ENCODE assay signal across 8 mouse cellular contexts in the genomic region with DNA sequence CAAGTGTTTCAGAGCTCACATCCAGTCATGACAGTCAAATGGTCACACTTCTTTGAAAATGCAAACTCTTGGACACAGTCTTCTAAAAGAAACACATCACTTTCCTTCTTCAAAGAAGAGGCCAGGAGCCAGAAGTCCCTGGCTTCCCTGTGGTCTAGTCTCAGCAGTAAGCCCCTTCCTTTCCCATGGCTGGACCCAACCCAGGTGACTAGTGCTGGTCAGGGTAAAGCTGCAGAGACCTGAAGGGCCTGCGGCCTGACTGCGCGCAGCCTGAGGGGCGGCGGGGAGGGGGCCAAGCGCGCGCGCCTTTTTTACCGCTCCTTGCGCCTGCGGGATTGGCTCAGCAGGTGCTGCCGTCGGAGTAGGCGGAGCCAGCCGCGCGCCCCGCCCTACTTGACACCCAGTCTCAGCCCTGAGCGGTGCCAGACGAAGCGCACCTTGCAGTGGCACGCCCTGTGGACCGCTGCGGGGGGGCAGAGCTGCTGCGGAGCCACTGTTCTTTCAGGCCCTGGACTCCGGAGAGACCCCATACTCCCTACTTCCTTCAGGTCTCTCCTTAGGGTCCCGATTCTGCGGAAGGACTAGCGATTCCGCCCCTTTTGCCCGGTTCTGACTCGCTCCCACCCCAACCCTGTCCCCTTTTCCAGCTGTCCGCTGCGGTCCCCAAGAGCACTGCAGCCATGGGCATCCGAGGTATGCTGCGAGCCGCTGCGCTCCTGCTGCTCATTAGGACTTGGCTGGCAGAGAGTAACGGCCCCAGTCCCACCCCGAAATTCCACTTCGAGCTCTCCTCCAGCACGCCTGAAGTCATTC. TPM values are rescaled to one million over a fixed set of nuclear protein-coding genes. Genes with fewer than 3 reads are reported as not detected.
DNase-seq lines count a peak whose midpoint lies in the region; ATAC-seq lines count a peak whose summit lies in the region.

Gene Gabrq (plus strand): TSS at position 403 of the 813 bp plus-strand sequence.

- 0 out of 2 replicates have a peak, but pooled peaks cover 4% of the 10 kb centered on the region for H3K27me3 ChIP-seq in forebrain, embryonic 12.5 days
- H3K27me3 ChIP-seq in lung, embryonic 16.5 days (ENCODE audit: control insufficient read depth, insufficient read depth, low read depth, low read length), result peaks cover 6% of the 10 kb centered on the region

- no peaks in the 10 kb centered on the region for H3K9me3 ChIP-seq in forebrain, embryonic 12.5 days
- H3K9me3 ChIP-seq in lung, embryonic 16.5 days (ENCODE audit: control insufficient read depth, low read length), result no peaks in the 10 kb centered on the region

- peak within 1 kb of the TSS; percentile 25; the same call in 1 of the 2 replicates for H3K9ac ChIP-seq in forebrain, embryonic 12.5 days
- no peak within 1 kb of the TSS for H3K9ac ChIP-seq in lung, embryonic 16.5 days (ENCODE audit: low read length)

- H3K36me3 ChIP-seq in forebrain, embryonic 12.5 days (replicated peaks), result no peaks in the 10 kb centered on the region
- H3K36me3 ChIP-seq in lung, embryonic 16.5 days (ENCODE audit: control insufficient read depth, insufficient read depth, low read length), result no peaks in the 10 kb centered on the region

- WGBS in forebrain, embryonic 12.5 days, result 25% methylated on average over 43 of the region's 43 CpGs
- WGBS in lung, embryonic 16.5 days, result 24% methylated on average over 32 of the region's 43 CpGs

- H3K4me3 ChIP-seq in forebrain, embryonic 12.5 days (replicated peaks), result peak within 1 kb of the TSS; percentile 41
- peak within 1 kb of the TSS; percentile 38 for H3K4me3 ChIP-seq in lung, embryonic 16.5 days (ENCODE audit: low read length)

- H3K4me1 ChIP-seq in forebrain, embryonic 12.5 days, result no peaks in the 10 kb centered on the region
- H3K4me1 ChIP-seq in lung, embryonic 16.5 days (replicated peaks; ENCODE audit: control insufficient read depth, insufficient read depth, low read length), result no peaks in the 10 kb centered on the region

- peak within 1 kb of the TSS; percentile 65 for H3K4me2 ChIP-seq in forebrain, embryonic 12.5 days
- peak within 1 kb of the TSS; percentile 54 for H3K4me2 ChIP-seq in lung, embryonic 16.5 days (ENCODE audit: low read depth, low read length)

- peak; percentile 27 to 47 for DNase-seq in cerebellum, postnatal 10 days
- DNase-seq in cerebellum, adult 8-10 months, result no peak
- peak; percentile 31 for DNase-seq in ES-CJ7 (ENCODE audit: low read depth, low spot score)
- peak; percentile 20 for DNase-seq in kidney, adult 9 months
- peak; percentile 34 to 38 for DNase-seq in right cerebral cortex, postnatal 10 days (ENCODE audit: low spot score in 2 of 2)
- no peak for DNase-seq in layer of hippocampus, adult 9-11 months

- peak; percentile 91 for ATAC-seq in forebrain, embryonic 12.5 days (ENCODE audit: low FRiP score)
- peak; percentile 83 for ATAC-seq in lung, embryonic 16.5 days (ENCODE audit: low read depth)

- H3K27ac ChIP-seq in forebrain, embryonic 12.5 days, result no peak within 1 kb of the TSS
- no peak within 1 kb of the TSS for H3K27ac ChIP-seq in lung, embryonic 16.5 days (ENCODE audit: low read length)

RNA-seq across cellular contexts. Expression of gene Gabrq, which starts in this region (rescaled TPM):
- polyA plus RNA-seq in forebrain, embryonic 12.5 days (2016; fragmentation: Nextera tagmentation; extraction: Ambion mirVana), result 2.0 and 2.7 TPM in 2 replicates
- polyA plus RNA-seq in lung, embryonic 16.5 days (2015; fragmentation: Nextera tagmentation; extraction: Ambion mirVana), result 0.74 and 0.84 TPM in 2 replicates

Comparison
In these comparisons a context has a peak if more than half of its experiments do, and no peak if none do; other contexts are left out.
1. DNase-seq: peak in cerebellum, postnatal 10 days (2 of 2), ES-CJ7 (single experiment), kidney, adult 9 months (single experiment) and right cerebral cortex, postnatal 10 days (2 of 2); none in cerebellum, adult 8-10 months (single experiment) and layer of hippocampus, adult 9-11 months (single experiment).
2. Peak in ATAC-seq, H3K4me3 ChIP-seq and H3K4me2 ChIP-seq in lung, embryonic 16.5 days; RNA of the gene not detected or under 1 TPM.